Mouse (Mus musculus) spleen, postnatal 14 days (tissue): ENCODE data around the gene Ppfibp1.
A peak's percentile ranks its signal among the peaks of the same experiment; 100 is the strongest.

Experiments
- DNase-seq, 2 experiments: peaks; one replicate each; pipeline ENCODE4 v3.0.0; 2021 to 2022; ENCODE audit warnings: low spot score in 2 of 2

Ppfibp1 gene

DNA sequence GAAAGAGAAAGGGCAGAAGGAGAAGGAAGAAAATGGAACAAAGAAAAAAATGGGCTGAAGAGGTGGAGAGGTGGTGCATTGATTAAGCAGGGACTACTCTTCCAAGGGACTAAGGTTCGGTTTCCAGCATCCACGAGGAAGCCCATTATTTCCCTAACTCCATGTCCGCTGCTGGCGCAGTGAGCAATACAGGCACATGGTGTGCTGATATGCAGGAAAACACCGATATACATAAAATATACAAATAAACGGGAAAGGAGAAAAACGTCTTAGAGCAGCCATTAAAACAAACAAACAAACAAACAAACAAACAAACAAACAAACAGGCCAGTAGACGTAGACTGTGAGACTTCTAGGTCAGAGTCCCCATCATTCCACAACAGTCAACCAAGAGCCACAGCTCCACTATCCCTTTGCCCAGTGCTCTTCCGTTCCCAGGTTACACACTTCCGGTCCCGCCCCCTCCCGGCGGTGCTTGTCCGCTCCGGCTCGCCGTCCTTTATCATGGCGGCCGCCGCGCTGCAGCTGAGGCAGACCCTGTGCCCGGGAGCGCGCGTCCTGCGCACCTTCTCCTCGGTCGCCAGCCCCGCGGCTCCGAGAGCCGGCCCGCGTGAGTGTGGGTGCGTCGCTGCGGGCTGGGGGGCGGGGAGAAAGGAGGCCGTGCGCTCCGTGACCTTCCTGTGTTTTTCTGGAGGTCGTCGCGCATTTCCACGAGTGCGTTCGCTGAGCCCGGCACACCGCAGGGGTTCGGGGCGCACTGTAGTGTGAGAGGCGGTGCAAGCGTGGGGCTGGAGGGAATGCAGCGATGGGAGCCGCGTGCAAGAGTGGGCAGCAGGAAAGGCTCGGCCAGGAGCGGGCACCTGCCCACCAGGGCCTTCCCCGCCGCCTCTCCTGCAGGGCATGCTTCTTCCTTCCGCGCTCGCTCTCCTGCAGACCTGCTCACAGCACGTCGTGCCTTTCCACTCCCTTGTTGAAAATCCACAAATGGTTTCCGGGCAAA lies 154.3 kb downstream of the Ppfibp1 start, which contains the start of gene Mrps35:
TSS of gene Mrps35 (plus strand) at position 474 of the 1,000 bp plus-strand sequence.
- peak; percentile 68 to 81 for DNase-seq

GRCm38 (mm10) chr6:147043633-147044032 lies 155.3 kb downstream of the Ppfibp1 start:
- DNase-seq, result no peak

GRCm38 (mm10) chr6:147049239-147049805 lies 161.0 kb downstream of the Ppfibp1 start:
- no peak for DNase-seq

DNA sequence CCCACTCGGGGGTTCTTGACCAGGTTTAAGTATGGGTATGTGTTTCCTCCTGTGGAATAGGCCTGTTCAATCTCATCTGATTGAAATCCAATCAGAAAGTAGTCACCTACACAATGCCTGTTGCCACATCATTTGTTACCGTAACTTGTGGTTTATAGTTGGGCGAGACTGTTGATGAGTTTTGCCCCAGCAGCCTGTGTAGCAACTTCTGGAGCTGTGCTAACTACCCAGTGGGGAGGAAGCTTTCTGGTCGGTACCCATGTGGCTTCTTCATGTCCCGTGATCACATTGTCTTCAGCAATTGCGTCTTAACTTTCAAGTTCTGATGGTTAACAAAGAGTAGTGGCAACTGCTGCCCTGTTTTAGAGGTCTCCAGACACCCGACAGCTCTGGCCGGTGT lies 163.4 kb downstream of the Ppfibp1 start:
- DNase-seq, result no peak

- no peak for DNase-seq
Measured at GRCm38 (mm10) chr6:147052440-147052839, 164.2 kb downstream of the Ppfibp1 start.

GRCm38 (mm10) chr6:147053785-147054646 lies 165.7 kb downstream of the Ppfibp1 start:
- no peak for DNase-seq

DNA sequence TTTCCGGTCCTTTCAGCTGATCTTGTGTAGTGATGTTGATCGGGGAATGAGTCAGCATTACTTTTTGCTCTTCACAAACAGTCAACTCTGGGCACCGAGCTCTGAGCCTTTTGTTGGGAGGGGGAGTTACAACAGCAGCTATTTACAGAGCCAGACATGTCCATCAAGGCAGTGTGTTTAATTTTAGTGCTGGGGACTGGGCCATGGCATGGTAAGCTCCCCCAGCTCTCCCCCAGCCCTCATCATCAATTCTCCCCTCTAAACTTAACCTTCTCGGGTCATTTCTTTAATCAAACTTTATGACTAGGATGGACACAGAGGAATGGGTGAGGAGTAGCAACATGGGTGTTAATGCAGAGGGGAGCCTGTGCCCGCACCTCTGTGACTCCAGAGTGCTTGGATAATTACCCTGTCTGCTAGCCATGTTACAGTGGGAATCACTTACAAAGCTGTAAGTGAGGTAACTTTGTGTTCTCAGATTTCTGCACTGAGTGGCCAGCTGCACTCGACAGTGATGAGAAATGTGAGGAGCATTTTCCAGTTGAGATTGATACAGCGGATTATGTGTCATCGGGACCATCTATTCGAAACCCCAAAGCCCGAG lies 167.2 kb downstream of the Ppfibp1 start:
- DNase-seq, result no peak

- DNase-seq, result no peak
Measured at GRCm38 (mm10) chr6:147059326-147059725, 171.0 kb downstream of the Ppfibp1 start.

DNA sequence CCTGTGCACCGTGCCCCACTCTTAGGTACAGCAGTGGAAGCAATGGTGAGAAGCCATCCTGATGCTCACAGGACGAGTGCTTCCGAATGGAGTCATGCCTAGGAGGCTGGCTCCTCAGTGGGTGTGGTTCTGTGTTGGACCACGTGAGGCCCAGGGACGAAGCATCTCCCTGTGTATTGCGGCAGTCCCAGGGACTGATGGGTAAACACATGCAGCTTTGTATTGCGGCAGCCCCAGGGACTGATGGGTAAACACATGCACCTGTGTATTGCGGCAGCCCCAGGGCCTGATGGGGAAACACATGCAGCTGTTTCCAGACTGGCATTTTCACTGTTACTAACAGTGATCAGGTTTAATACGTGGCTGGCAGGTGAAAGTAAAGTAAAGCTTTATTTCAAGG lies 173.3 kb downstream of the Ppfibp1 start:
- DNase-seq, result no peak

DNA sequence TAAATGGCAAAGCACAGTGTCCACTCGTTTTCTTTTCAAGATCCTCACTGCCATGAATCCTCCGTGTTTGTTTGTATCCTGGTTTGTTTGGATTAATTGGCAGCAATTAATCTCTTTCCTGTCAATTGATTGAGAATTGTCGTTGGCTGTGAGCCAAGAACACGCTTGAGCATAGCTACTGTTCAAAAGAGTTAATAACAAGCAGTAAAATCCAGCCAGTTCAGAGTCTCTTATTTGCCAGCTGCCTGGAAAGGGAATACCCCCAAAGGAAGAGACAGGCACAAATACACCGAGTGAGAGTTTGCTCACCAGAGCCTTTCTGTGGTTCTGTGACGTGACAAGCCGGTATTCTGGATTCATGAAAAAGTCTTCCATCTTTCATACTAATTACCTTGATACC lies 173.7 kb downstream of the Ppfibp1 start:
- DNase-seq, result no peak

DNA sequence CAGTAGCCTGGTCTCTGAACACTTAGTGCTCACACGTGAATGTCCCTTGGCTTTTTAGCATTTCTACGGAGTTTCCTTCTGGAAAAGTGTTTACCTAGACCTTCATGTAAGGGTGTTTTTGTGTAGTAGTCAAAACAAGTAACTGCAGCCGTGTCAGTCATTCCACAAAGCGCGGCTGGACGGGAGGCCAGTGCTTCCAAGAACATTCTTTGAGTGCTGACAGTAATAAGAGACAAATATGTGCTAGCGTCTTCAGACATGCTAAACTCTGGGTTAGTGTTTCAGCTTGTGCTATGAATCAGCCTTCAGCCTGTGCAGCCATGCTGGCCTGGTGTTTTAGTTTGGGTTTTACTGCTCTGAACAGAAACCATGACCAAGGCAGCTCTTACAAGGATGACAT lies 174.4 kb downstream of the Ppfibp1 start:
- DNase-seq, result no peak

DNA sequence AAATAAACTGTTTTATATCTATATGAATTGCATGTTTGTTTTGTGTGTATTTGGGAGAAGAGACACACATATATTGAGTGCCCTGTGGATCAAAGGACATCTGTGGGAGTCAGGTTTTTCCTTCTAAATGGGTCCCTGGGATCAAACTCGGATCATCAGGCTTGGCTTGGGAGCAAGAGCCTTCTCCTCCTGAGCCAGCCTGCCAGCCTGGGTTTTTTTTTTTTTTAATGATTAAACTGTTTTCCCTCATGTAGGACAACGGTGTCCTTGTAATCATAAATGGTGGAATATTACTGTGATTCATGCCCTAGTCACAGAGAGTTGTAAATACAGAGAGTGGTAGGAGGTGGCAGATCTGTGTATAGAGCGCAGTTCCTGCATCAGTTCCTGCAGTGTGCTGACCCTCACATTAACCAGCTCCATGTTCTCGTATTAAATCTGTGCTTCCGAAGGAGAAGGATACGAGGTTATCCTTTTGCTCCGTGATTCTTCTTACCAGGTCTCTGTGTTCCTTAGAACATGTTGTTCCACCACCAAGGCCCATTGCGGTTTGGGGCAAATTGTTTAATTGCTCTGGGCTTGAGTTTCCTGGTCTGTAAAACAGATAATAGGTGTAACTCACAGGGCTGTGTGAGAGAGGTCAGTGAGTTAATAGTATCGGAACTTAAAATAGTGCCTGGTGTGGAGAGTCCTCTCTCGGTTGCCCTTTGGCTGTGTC lies 176.1 kb downstream of the Ppfibp1 start:
- DNase-seq, result no peak

DNA sequence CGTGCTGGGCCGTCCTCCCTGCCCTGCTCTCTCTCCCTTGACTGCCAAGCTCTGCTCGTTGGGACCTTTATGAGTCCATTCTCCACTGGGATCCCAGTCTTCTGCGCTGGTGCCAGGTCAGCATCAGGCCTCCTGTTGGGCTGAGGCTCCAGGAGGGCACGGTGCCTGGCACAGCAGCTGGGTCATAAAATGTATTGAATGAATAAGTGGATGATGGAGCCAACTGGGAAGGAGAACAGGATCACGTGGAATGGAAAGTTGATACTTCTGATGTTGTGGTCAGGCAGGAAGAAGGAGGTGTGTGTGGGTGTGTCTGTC lies 176.6 kb downstream of the Ppfibp1 start:
- no peak for DNase-seq

- no peak for DNase-seq
Measured at GRCm38 (mm10) chr6:147075808-147076387, 187.6 kb downstream of the Ppfibp1 start.

DNA sequence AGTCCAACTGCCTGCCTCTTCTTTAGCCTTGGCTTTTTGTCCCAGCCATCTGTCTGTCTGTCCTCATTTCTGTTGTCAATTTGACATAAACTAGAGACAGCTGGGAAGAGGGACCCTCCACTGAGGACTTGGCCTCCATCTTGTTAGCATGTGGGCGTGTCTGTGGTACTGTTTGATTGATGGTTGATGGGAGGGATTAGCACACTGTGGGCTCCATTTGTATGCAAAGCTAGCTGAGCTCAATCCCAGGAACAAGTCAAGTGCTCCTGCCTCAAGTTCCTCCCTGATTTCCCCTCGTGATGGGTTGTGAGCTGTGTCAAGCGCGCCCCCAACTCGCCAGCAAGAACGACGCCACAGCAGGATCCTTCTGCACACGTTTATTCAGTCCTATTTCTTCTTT lies 188.6 kb downstream of the Ppfibp1 start:
- DNase-seq, result no peak

- DNase-seq, result no peak
Measured at GRCm38 (mm10) chr6:147079919-147080318, 191.6 kb downstream of the Ppfibp1 start.
